Mouse (Mus musculus) stomach, postnatal 0 days (tissue): ENCODE results near the gene Arih2.
A peak's percentile ranks its signal among the peaks of the same experiment; 100 is the strongest.

Experiments
- CTCF ChIP-seq: IDR thresholded peaks from 2 replicates; pipeline ENCODE4 v1.5.1; 2016; ENCODE audit warnings: antibody characterized with exemption, low read depth, mild to moderate bottlenecking, moderate library complexity
- EP300 ChIP-seq: optimal IDR thresholded peaks from 2 replicates; pipeline ENCODE3; 2016; ENCODE audit warnings: antibody characterized with exemption

DNA sequence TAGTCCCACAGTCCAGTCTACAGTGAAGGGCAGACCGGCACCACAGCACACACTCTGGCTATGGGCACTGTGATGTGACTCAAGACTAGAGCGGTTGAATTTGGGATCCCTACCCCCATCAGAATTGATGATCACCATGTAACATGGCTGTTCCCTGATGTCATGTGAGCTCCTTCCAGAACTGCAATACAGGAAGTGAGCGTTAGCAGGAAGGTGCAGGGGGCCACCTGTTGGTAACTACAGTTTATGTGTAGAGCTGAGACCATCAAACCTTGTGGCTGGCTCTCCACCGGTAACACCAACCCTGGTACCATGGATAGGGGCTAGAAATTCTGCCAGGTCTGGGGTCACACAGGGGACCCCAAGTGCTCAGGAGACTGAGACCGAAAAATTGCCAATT is 60.0 kb downstream of the Arih2 start:
- peak; percentile 53 for TF ChIP-seq CTCF
- TF ChIP-seq EP300: no peak
